Mouse (Mus musculus) small intestine, adult 2 months (tissue): ENCODE data around the gene Rxra.

Source experiments
- CTCF ChIP-seq: fragments of 200-500 bp; IDR thresholded peaks from 2 replicates; pipeline ENCODE4 v1.5.1; 2012; ENCODE audit warnings: low read depth, mild to moderate bottlenecking, control low read depth, inconsistent platforms, low read length, moderate library complexity, mixed read lengths; ENCODE audit not compliant: insufficient replicate concordance, insufficient read length; ENCODE audit errors: extremely low read depth
- POLR2A ChIP-seq: fragments of 200-500 bp; IDR thresholded peaks from 2 replicates; pipeline ENCODE4 v1.6.1; 2012; ENCODE audit warnings: low read depth, mild to moderate bottlenecking, control low read depth, inconsistent platforms, low read length, moderate library complexity

- no peak for TF ChIP-seq POLR2A
- TF ChIP-seq CTCF: no peak
These were observed 37.9 kb downstream of the Rxra start for GRCm38 (mm10) chr2:27714131-27714530.
